Mouse (Mus musculus): ENCODE measurements around the gene Cabp4.

Gene Cabp4

GRCm38 (mm10) chr19:4100718-4101261 is 43.0 kb downstream of the Cabp4 start:
- DNase-seq, result peak; percentile 70

GRCm38 (mm10) chr19:4099837-4100717 is 43.8 kb downstream of the Cabp4 start, which contains the start of gene Pitpnm1:
Gene Pitpnm1 (plus strand): TSS chr19:4099998.
- DNase-seq, result peak; percentile 85

- peak; percentile 95 for DNase-seq
Observed at GRCm38 (mm10) chr19:4099056-4099455, 44.8 kb downstream of the Cabp4 start.

GRCm38 (mm10) chr19:4098426-4098825 is 45.4 kb downstream of the Cabp4 start:
- DNase-seq, result no peak

GRCm38 (mm10) chr19:4097441-4097825 is 46.4 kb downstream of the Cabp4 start:
- no peak for DNase-seq

GRCm38 (mm10) chr19:4096642-4097440 is 47.0 kb downstream of the Cabp4 start, which contains the start of gene Cdk2ap2:
Gene Cdk2ap2 (plus strand): TSS chr19:4097182.
- peak; percentile 99 for DNase-seq

GRCm38 (mm10) chr19:4095802-4096201 is 48.0 kb downstream of the Cabp4 start:
- DNase-seq, result no peak

- no peak for DNase-seq
Observed at GRCm38 (mm10) chr19:4094774-4095303, 49.0 kb downstream of the Cabp4 start.

GRCm38 (mm10) chr19:4094348-4094747 is 49.5 kb downstream of the Cabp4 start:
- no peak for DNase-seq

- DNase-seq, result no peak
Observed at GRCm38 (mm10) chr19:4093772-4094171, 50.1 kb downstream of the Cabp4 start.

GRCm38 (mm10) chr19:4092750-4093149 is 51.1 kb downstream of the Cabp4 start:
- DNase-seq, result no peak

GRCm38 (mm10) chr19:4091383-4091782 is 52.5 kb downstream of the Cabp4 start:
- no peak for DNase-seq

GRCm38 (mm10) chr19:4090446-4090845 is 53.4 kb downstream of the Cabp4 start:
- DNase-seq, result no peak

GRCm38 (mm10) chr19:4089128-4089527 is 54.7 kb downstream of the Cabp4 start:
- DNase-seq, result no peak

GRCm38 (mm10) chr19:4088146-4088545 is 55.7 kb downstream of the Cabp4 start:
- DNase-seq, result no peak

- no peak for DNase-seq
Observed at GRCm38 (mm10) chr19:4087090-4087489, 56.7 kb downstream of the Cabp4 start.

GRCm38 (mm10) chr19:4086156-4086555 is 57.7 kb downstream of the Cabp4 start:
- no peak for DNase-seq
